Mouse (Mus musculus): ENCODE data around the gene Ly6g6e. TPM values are rescaled to one million over a fixed set of nuclear protein-coding genes. Genes with fewer than 3 reads are reported as not detected.
A peak's percentile ranks its signal among the peaks of the same experiment; 100 is the strongest.

Ly6g6e gene
- polyA plus RNA-seq, 1 experiment from 2014 or later = 0.28 TPM

- Histone ChIP-seq H3K4me1 (peaks cover 43% of the 10 kb centered on the region), H3K36me3 (replicated peaks) (no peaks in the 10 kb centered on the region), H3K27ac (no peak overlapping the region), H3K9me3 (no peaks in the 10 kb centered on the region), H3K4me2 (peak overlapping the region; percentile 93), H3K27me3 (no peaks in the 10 kb centered on the region), H3K4me3 (replicated peaks) (peak overlapping the region; percentile 54), H3K9ac (peak overlapping the region; percentile 88)
- WGBS = 89% methylated on average over 7 of the region's 7 CpGs
- ATAC-seq (ENCODE audit: low FRiP score) = no peak
Observed at GRCm38 (mm10) chr17:35044904-35045806, 31.5 kb upstream of the Ly6g6e start.

GRCm38 (mm10) chr17:35045807-35046680, 30.7 kb upstream of the Ly6g6e start:
- H3K4me3 ChIP-seq (replicated peaks) = peak overlapping the region; percentile 54
- H3K9me3 ChIP-seq = no peaks in the 10 kb centered on the region
- peak overlapping the region; percentile 90 for H3K27ac ChIP-seq
- ATAC-seq (ENCODE audit: low FRiP score) = peak; percentile 73
- H3K4me1 ChIP-seq = peaks cover 45% of the 10 kb centered on the region
- no peaks in the 10 kb centered on the region for H3K36me3 ChIP-seq (replicated peaks)
- 7% methylated on average over 47 of the region's 48 CpGs for WGBS
- H3K4me2 ChIP-seq = peak overlapping the region; percentile 93
- no peaks in the 10 kb centered on the region for H3K27me3 ChIP-seq
- H3K9ac ChIP-seq = peak overlapping the region; percentile 88

DNA sequence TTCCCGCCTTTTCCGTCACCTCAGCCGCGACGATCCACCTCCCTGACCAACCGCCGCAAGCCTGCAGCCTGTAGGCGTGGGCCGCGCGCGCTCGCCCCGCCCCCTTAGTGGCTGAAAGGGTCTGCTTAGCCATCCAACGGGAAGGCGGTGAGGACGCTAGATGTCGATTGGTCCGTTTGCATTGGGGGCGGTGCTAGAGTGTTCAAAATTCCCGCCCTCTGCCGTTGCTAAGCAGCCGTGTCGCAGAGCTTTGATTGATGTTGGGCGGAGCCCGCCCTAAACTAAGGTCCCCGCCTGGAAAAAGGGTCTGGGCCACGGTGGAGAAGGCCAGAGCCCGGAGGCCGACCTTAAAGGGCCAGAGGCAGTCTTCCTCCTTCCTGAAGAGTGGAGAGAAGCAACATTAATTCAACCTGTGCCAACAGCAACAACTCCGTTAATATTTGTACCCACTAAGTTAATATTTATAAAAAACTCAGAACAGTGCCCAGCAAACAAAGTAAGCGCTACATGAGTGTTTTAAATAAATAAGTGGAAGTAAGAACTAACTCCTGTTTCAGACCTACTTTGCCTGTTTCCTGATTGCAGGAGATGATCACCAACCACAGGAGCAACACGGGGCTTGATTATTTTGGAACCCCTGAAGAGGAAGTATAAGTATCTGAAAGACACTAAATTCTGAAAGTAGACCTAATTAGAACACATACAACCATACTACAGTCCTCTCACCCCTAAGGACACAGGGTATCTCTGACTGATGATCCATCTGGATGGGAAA, 29.8 kb upstream of the Ly6g6e start, which contains the start of gene Msh5:
Gene Msh5 (minus strand): TSS at position 65 of the 775 bp plus-strand sequence.
- Histone ChIP-seq H3K9ac (peak within 1 kb of the TSS; percentile 88), H3K4me1 (peaks cover 53% of the 10 kb centered on the region), H3K27ac (peak within 1 kb of the TSS; percentile 90), H3K4me3 (replicated peaks) (peak within 1 kb of the TSS; percentile 54), H3K36me3 (replicated peaks) (no peaks in the 10 kb centered on the region), H3K9me3 (no peaks in the 10 kb centered on the region), H3K27me3 (no peaks in the 10 kb centered on the region), H3K4me2 (peak within 1 kb of the TSS; percentile 93)
- peak; percentile 97 for ATAC-seq (ENCODE audit: low FRiP score)
- WGBS = 3% methylated on average over 33 of the region's 33 CpGs

DNA sequence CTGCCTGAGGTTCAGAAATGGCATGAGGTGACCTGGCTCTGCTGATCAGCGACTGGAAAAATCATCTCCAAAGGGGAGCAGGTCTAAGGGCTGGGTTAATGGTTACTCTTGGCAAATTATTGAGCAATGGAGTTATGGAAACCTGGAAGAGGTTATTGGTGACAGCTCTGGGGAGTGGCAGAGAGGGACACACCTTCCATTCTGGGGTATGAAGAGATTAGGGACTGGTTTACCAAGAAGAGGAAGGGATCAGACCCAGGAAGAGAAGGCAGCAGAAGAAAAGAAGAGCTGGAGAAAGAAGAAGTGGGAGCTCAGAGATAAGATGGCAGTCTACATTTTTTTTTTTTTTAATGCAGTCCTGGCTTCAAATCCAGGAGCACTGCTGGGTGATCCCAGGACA, 29.0 kb upstream of the Ly6g6e start:
- Histone ChIP-seq H3K9ac (no peak overlapping the region), H3K4me2 (no peak overlapping the region), H3K27me3 (no peaks in the 10 kb centered on the region), H3K36me3 (replicated peaks) (peaks cover 4% of the 10 kb centered on the region), H3K4me3 (replicated peaks) (no peak overlapping the region), H3K4me1 (peaks cover 61% of the 10 kb centered on the region), H3K27ac (peak overlapping the region; percentile 53; the same call in 1 of the 2 replicates), H3K9me3 (no peaks in the 10 kb centered on the region)
- no peak for ATAC-seq (ENCODE audit: low FRiP score)
- 59% methylated on average over 1 of the region's 1 CpGs for WGBS

GRCm38 (mm10) chr17:35048149-35048931, 28.4 kb upstream of the Ly6g6e start:
- Histone ChIP-seq H3K27me3 (no peaks in the 10 kb centered on the region), H3K9me3 (no peaks in the 10 kb centered on the region), H3K4me1 (peaks cover 65% of the 10 kb centered on the region), H3K9ac (no peak overlapping the region), H3K27ac (peak overlapping the region; percentile 53; the same call in 1 of the 2 replicates), H3K36me3 (replicated peaks) (peaks cover 10% of the 10 kb centered on the region), H3K4me3 (replicated peaks) (no peak overlapping the region), H3K4me2 (no peak overlapping the region; the same call in 1 of the 2 replicates)
- no peak for ATAC-seq (ENCODE audit: low FRiP score)
- WGBS = 48% methylated on average over 11 of the region's 11 CpGs

DNA sequence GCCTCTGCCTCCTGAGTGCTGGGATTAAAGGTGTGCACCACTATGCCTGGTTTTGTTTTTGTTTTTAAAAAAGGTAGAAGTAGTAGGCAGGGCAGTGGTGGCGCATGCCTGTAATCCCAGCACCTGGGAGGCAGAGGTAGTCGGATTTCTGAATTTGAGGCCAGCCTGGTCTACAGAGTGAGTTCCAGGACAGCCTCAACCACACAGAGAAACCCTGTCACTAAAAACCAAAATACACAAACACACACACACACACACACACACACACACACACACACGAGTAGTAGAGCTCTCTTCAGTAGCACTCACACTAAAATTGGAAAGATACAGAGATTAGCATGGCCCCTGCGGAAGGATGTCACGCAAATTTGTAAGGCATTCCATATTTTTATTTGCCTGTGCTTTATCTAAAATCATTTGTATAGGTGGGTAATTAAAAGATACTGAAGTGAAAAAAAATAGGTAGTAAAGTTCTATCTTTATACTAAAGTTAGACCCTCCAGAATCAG, 27.7 kb upstream of the Ly6g6e start:
- Histone ChIP-seq H3K36me3 (replicated peaks) (peaks cover 16% of the 10 kb centered on the region), H3K9ac (no peak overlapping the region), H3K4me1 (peaks cover 65% of the 10 kb centered on the region), H3K9me3 (no peaks in the 10 kb centered on the region), H3K27ac (peak overlapping the region; percentile 96), H3K4me2 (peak overlapping the region; percentile 78), H3K4me3 (replicated peaks) (no peak overlapping the region), H3K27me3 (no peaks in the 10 kb centered on the region)
- WGBS = 81% methylated on average over 5 of the region's 5 CpGs
- no peak for ATAC-seq (ENCODE audit: low FRiP score)

DNA sequence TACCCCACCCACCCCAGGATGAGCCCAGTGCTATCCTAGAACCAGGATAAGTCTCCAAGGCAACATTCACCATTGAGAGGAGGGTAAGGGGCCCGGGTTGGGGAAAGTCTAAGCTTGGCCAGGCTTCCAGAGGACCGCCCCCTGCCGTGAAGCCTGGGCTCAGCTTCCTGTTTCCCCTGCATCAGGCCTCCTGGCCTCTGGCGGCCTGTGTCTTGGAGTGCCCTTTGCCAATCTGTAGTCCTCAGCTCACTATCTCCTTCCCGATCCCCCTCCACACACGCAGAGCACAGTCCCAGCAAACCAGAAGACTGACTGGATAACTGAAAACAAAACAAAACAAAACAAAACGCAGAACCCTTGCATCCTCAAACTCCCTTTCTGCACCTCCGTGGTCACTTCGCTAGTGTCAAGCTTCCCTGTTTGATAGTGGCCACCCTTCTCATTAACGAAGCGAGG, 27.1 kb upstream of the Ly6g6e start, which contains the start of gene Clic1:
Gene Clic1 (plus strand): TSS at position 406 of the 456 bp plus-strand sequence.
- Histone ChIP-seq H3K4me1 (peaks cover 65% of the 10 kb centered on the region), H3K27me3 (no peaks in the 10 kb centered on the region), H3K4me3 (replicated peaks) (peak within 1 kb of the TSS; percentile 46), H3K27ac (peak within 1 kb of the TSS; percentile 96), H3K4me2 (peak within 1 kb of the TSS; percentile 78), H3K36me3 (replicated peaks) (peaks cover 22% of the 10 kb centered on the region), H3K9me3 (no peaks in the 10 kb centered on the region), H3K9ac (peak within 1 kb of the TSS; percentile 85)
- 3% methylated on average over 11 of the region's 11 CpGs for WGBS
- ATAC-seq (ENCODE audit: low FRiP score) = 0 out of 2 replicates have a peak, but pooled peaks have one; percentile 2

GRCm38 (mm10) chr17:35050126-35050750, 26.5 kb upstream of the Ly6g6e start:
- Histone ChIP-seq H3K27me3 (no peaks in the 10 kb centered on the region), H3K27ac (peak overlapping the region; percentile 96), H3K4me3 (replicated peaks) (peak overlapping the region; percentile 46), H3K9ac (peak overlapping the region; percentile 85), H3K36me3 (replicated peaks) (peaks cover 27% of the 10 kb centered on the region), H3K9me3 (no peaks in the 10 kb centered on the region), H3K4me2 (peak overlapping the region; percentile 78), H3K4me1 (peaks cover 62% of the 10 kb centered on the region)
- no peak for ATAC-seq (ENCODE audit: low FRiP score)
- under 1% methylated on average over 27 of the region's 27 CpGs for WGBS

GRCm38 (mm10) chr17:35051156-35052086, 25.3 kb upstream of the Ly6g6e start:
- Histone ChIP-seq H3K4me2 (peak overlapping the region; percentile 78), H3K4me3 (replicated peaks) (peak overlapping the region; percentile 46), H3K27me3 (no peaks in the 10 kb centered on the region), H3K27ac (peak overlapping the region; percentile 96), H3K9me3 (no peaks in the 10 kb centered on the region), H3K4me1 (peaks cover 57% of the 10 kb centered on the region), H3K36me3 (replicated peaks) (peaks cover 39% of the 10 kb centered on the region), H3K9ac (peak overlapping the region; percentile 85)
- 2% methylated on average over 20 of the region's 21 CpGs for WGBS
- ATAC-seq (ENCODE audit: low FRiP score) = peak; percentile 56

Measured in forebrain, embryonic 12.5 days (tissue).